Mouse (Mus musculus): ENCODE data around the gene Topors.
"Not testable (repeated sequence)": the region's sequence is repeated elsewhere in the genome, so short reads cannot be mapped to it uniquely, and the experiment has no call there.

Topors gene

GRCm38 (mm10) chr4:40269430-40270032 lies at the start of gene Topors, which contains the start of gene Smim27:
Gene Topors, minus strand, starts transcription at chr4:40269850.
Gene Smim27, plus strand, starts transcription at chr4:40269579.
- peak; percentile 95 for DNase-seq (ENCODE audit: low read depth, low spot score)
- Histone ChIP-seq H3K36me3 (ENCODE audit: control insufficient read depth, insufficient read depth, low read length, poor library complexity, severe bottlenecking) (no peaks in the 10 kb centered on the region; the same call in 1 of the 2 replicates), H3K27me3 (ENCODE audit: control insufficient read depth, insufficient read depth, low read length, poor library complexity, severe bottlenecking) (no peaks in the 10 kb centered on the region)

GRCm38 (mm10) chr4:40317404-40317803 lies 47.8 kb upstream of the Topors start:
- no peaks in the 10 kb centered on the region for H3K27me3 ChIP-seq (ENCODE audit: control insufficient read depth, insufficient read depth, low read length, poor library complexity, severe bottlenecking)
- DNase-seq (ENCODE audit: low read depth, low spot score), result no peak
- no peaks in the 10 kb centered on the region for H3K36me3 ChIP-seq (ENCODE audit: control insufficient read depth, insufficient read depth, low read length, poor library complexity, severe bottlenecking)

GRCm38 (mm10) chr4:40313026-40313425 lies 43.4 kb upstream of the Topors start:
- H3K27me3 ChIP-seq (ENCODE audit: control insufficient read depth, insufficient read depth, low read length, poor library complexity, severe bottlenecking), result no peaks in the 10 kb centered on the region
- peak; percentile 79 for DNase-seq (ENCODE audit: low read depth, low spot score)
- no peaks in the 10 kb centered on the region for H3K36me3 ChIP-seq (ENCODE audit: control insufficient read depth, insufficient read depth, low read length, poor library complexity, severe bottlenecking)

- no peak for DNase-seq (ENCODE audit: low read depth, low spot score)
- no peaks in the 10 kb centered on the region for H3K36me3 ChIP-seq (ENCODE audit: control insufficient read depth, insufficient read depth, low read length, poor library complexity, severe bottlenecking)
- no peaks in the 10 kb centered on the region; the same call in 1 of the 2 replicates for H3K27me3 ChIP-seq (ENCODE audit: control insufficient read depth, insufficient read depth, low read length, poor library complexity, severe bottlenecking)
These were observed 42.6 kb upstream of the Topors start for GRCm38 (mm10) chr4:40312213-40312612.

- H3K27me3 ChIP-seq (ENCODE audit: control insufficient read depth, insufficient read depth, low read length, poor library complexity, severe bottlenecking), result no peaks in the 10 kb centered on the region; the same call in 1 of the 2 replicates
- no peak for DNase-seq (ENCODE audit: low read depth, low spot score)
- H3K36me3 ChIP-seq (ENCODE audit: control insufficient read depth, insufficient read depth, low read length, poor library complexity, severe bottlenecking), result no peaks in the 10 kb centered on the region
These were observed 41.2 kb upstream of the Topors start for GRCm38 (mm10) chr4:40310796-40311383.

- no peaks in the 10 kb centered on the region for H3K36me3 ChIP-seq (ENCODE audit: control insufficient read depth, insufficient read depth, low read length, poor library complexity, severe bottlenecking)
- no peak for DNase-seq (ENCODE audit: low read depth, low spot score)
- H3K27me3 ChIP-seq (ENCODE audit: control insufficient read depth, insufficient read depth, low read length, poor library complexity, severe bottlenecking), result no peaks in the 10 kb centered on the region; the same call in 1 of the 2 replicates
These were observed 40.0 kb upstream of the Topors start for GRCm38 (mm10) chr4:40309682-40310081.

- Histone ChIP-seq H3K27me3 (ENCODE audit: control insufficient read depth, insufficient read depth, low read length, poor library complexity, severe bottlenecking) (no peaks in the 10 kb centered on the region), H3K36me3 (ENCODE audit: control insufficient read depth, insufficient read depth, low read length, poor library complexity, severe bottlenecking) (no peaks in the 10 kb centered on the region)
- DNase-seq (ENCODE audit: low read depth, low spot score), result no peak
These were observed 32.9 kb upstream of the Topors start for GRCm38 (mm10) chr4:40302445-40303125.

GRCm38 (mm10) chr4:40301076-40301789 lies 31.6 kb upstream of the Topors start:
- Histone ChIP-seq H3K27me3 (ENCODE audit: control insufficient read depth, insufficient read depth, low read length, poor library complexity, severe bottlenecking) (no peaks in the 10 kb centered on the region), H3K36me3 (ENCODE audit: control insufficient read depth, insufficient read depth, low read length, poor library complexity, severe bottlenecking) (no peaks in the 10 kb centered on the region)
- DNase-seq (ENCODE audit: low read depth, low spot score), result peak; percentile 64

- H3K27me3 ChIP-seq (ENCODE audit: control insufficient read depth, insufficient read depth, low read length, poor library complexity, severe bottlenecking), result no peaks in the 10 kb centered on the region
- no peaks in the 10 kb centered on the region for H3K36me3 ChIP-seq (ENCODE audit: control insufficient read depth, insufficient read depth, low read length, poor library complexity, severe bottlenecking)
- DNase-seq (ENCODE audit: low read depth, low spot score), result no peak
These were observed 29.5 kb upstream of the Topors start for GRCm38 (mm10) chr4:40299169-40299568.

- not testable (repeated sequence) for H3K27me3 ChIP-seq (ENCODE audit: control insufficient read depth, insufficient read depth, low read length, poor library complexity, severe bottlenecking); H3K36me3 ChIP-seq (ENCODE audit: control insufficient read depth, insufficient read depth, low read length, poor library complexity, severe bottlenecking); DNase-seq (ENCODE audit: low read depth, low spot score)
These were observed 21.9 kb upstream of the Topors start for GRCm38 (mm10) chr4:40291511-40291910.

GRCm38 (mm10) chr4:40289046-40289445 lies 19.4 kb upstream of the Topors start:
- Histone ChIP-seq H3K27me3 (ENCODE audit: control insufficient read depth, insufficient read depth, low read length, poor library complexity, severe bottlenecking) (no peaks in the 10 kb centered on the region), H3K36me3 (ENCODE audit: control insufficient read depth, insufficient read depth, low read length, poor library complexity, severe bottlenecking) (no peaks in the 10 kb centered on the region)
- no peak for DNase-seq (ENCODE audit: low read depth, low spot score)

GRCm38 (mm10) chr4:40287415-40287814 lies 17.8 kb upstream of the Topors start:
- Histone ChIP-seq H3K36me3 (ENCODE audit: control insufficient read depth, insufficient read depth, low read length, poor library complexity, severe bottlenecking) (no peaks in the 10 kb centered on the region), H3K27me3 (ENCODE audit: control insufficient read depth, insufficient read depth, low read length, poor library complexity, severe bottlenecking) (no peaks in the 10 kb centered on the region)
- DNase-seq (ENCODE audit: low read depth, low spot score), result peak; percentile 68

- Histone ChIP-seq H3K27me3 (ENCODE audit: control insufficient read depth, insufficient read depth, low read length, poor library complexity, severe bottlenecking) (no peaks in the 10 kb centered on the region), H3K36me3 (ENCODE audit: control insufficient read depth, insufficient read depth, low read length, poor library complexity, severe bottlenecking) (no peaks in the 10 kb centered on the region)
- DNase-seq (ENCODE audit: low read depth, low spot score), result peak; percentile 87
These were observed 15.9 kb upstream of the Topors start for GRCm38 (mm10) chr4:40285582-40285981.

GRCm38 (mm10) chr4:40279276-40279900 lies 9.7 kb upstream of the Topors start, which contains the start of gene Ndufb6:
Gene Ndufb6, minus strand, starts transcription at chr4:40279421.
- Histone ChIP-seq H3K27me3 (ENCODE audit: control insufficient read depth, insufficient read depth, low read length, poor library complexity, severe bottlenecking) (no peaks in the 10 kb centered on the region), H3K36me3 (ENCODE audit: control insufficient read depth, insufficient read depth, low read length, poor library complexity, severe bottlenecking) (no peaks in the 10 kb centered on the region)
- DNase-seq (ENCODE audit: low read depth, low spot score), result peak; percentile 95
